ENCODE assay signal across 8 mouse cellular contexts in genomic region chr14:24500845-24501186, GRCm38 (mm10). TPM values are rescaled to one million over a fixed set of nuclear protein-coding genes. Genes with fewer than 3 reads are reported as not detected.
DNase-seq lines count a peak whose midpoint lies in the region; ATAC-seq and TF ChIP-seq lines count a peak whose summit lies in the region.

No protein-coding gene starts in this region.

- H3K9ac ChIP-seq in kidney, embryonic 14.5 days (ENCODE audit: low read depth, low read length): peak overlapping the region; percentile 28
- no peak overlapping the region for H3K9ac ChIP-seq in embryonic facial prominence, embryonic 15.5 days
- peak overlapping the region; percentile 20; the same call in 1 of the 2 replicates for H3K9ac ChIP-seq in intestine, embryonic 15.5 days
- no peak overlapping the region; the same call in 1 of the 2 replicates for H3K9ac ChIP-seq in midbrain, postnatal 0 days (replicated peaks; ENCODE audit: low read length, poor library complexity, severe bottlenecking)

- peaks cover 7% of the 10 kb centered on the region; the same call in 1 of the 2 replicates for H3K4me1 ChIP-seq in kidney, embryonic 14.5 days (ENCODE audit: control insufficient read depth, insufficient read depth, low read length)
- H3K4me1 ChIP-seq in embryonic facial prominence, embryonic 15.5 days: peaks cover 16% of the 10 kb centered on the region
- H3K4me1 ChIP-seq in intestine, embryonic 15.5 days (replicated peaks): peaks cover 5% of the 10 kb centered on the region
- no peaks in the 10 kb centered on the region for H3K4me1 ChIP-seq in midbrain, postnatal 0 days (ENCODE audit: insufficient read depth, low read length)

- no peaks in the 10 kb centered on the region for H3K27me3 ChIP-seq in kidney, embryonic 14.5 days (ENCODE audit: control insufficient read depth, insufficient read depth, low read length)
- H3K27me3 ChIP-seq in embryonic facial prominence, embryonic 15.5 days: no peaks in the 10 kb centered on the region
- no peaks in the 10 kb centered on the region for H3K27me3 ChIP-seq in intestine, embryonic 15.5 days (replicated peaks)
- H3K27me3 ChIP-seq in midbrain, postnatal 0 days (ENCODE audit: insufficient read depth, low read length): no peaks in the 10 kb centered on the region

- no peaks in the 10 kb centered on the region for H3K9me3 ChIP-seq in kidney, embryonic 14.5 days (ENCODE audit: control insufficient read depth, low read length)
- no peaks in the 10 kb centered on the region for H3K9me3 ChIP-seq in embryonic facial prominence, embryonic 15.5 days (replicated peaks)
- H3K9me3 ChIP-seq in intestine, embryonic 15.5 days: no peaks in the 10 kb centered on the region
- H3K9me3 ChIP-seq in midbrain, postnatal 0 days (ENCODE audit: low read length): no peaks in the 10 kb centered on the region

- H3K36me3 ChIP-seq in kidney, embryonic 14.5 days (ENCODE audit: control insufficient read depth, insufficient read depth, low read length): peaks cover 40% of the 10 kb centered on the region
- peaks cover 34% of the 10 kb centered on the region for H3K36me3 ChIP-seq in embryonic facial prominence, embryonic 15.5 days
- peaks cover 31% of the 10 kb centered on the region for H3K36me3 ChIP-seq in intestine, embryonic 15.5 days
- H3K36me3 ChIP-seq in midbrain, postnatal 0 days (ENCODE audit: insufficient read depth, low read length): peaks cover 27% of the 10 kb centered on the region

- peak overlapping the region; percentile 69; the same call in 1 of the 2 replicates for H3K27ac ChIP-seq in kidney, embryonic 14.5 days (ENCODE audit: low read depth, low read length)
- H3K27ac ChIP-seq in embryonic facial prominence, embryonic 15.5 days (replicated peaks): peak overlapping the region; percentile 44
- H3K27ac ChIP-seq in intestine, embryonic 15.5 days: peak overlapping the region; percentile 66; the same call in 1 of the 2 replicates
- H3K27ac ChIP-seq in midbrain, postnatal 0 days (ENCODE audit: low read depth, low read length): peak overlapping the region; percentile 82

- WGBS in kidney, embryonic 14.5 days: 12% methylated on average over 8 of the region's 8 CpGs
- WGBS in embryonic facial prominence, embryonic 15.5 days: 15% methylated on average over 8 of the region's 8 CpGs
- 11% methylated on average over 8 of the region's 8 CpGs for WGBS in intestine, embryonic 15.5 days
- WGBS in midbrain, postnatal 0 days: 3% methylated on average over 8 of the region's 8 CpGs

- H3K4me2 ChIP-seq in kidney, embryonic 14.5 days (replicated peaks; ENCODE audit: low read depth, low read length): peak overlapping the region; percentile 31; the same call in 1 of the 2 replicates
- peak overlapping the region; percentile 37 for H3K4me2 ChIP-seq in embryonic facial prominence, embryonic 15.5 days (replicated peaks)
- peak overlapping the region; percentile 22; the same call in 1 of the 2 replicates for H3K4me2 ChIP-seq in intestine, embryonic 15.5 days (replicated peaks)
- 0 out of 2 replicates have a peak overlapping the region, but pooled peaks have one; percentile 24 for H3K4me2 ChIP-seq in midbrain, postnatal 0 days (ENCODE audit: low read depth, low read length, poor library complexity, severe bottlenecking)

- no peak overlapping the region for H3K4me3 ChIP-seq in kidney, embryonic 14.5 days (ENCODE audit: low read length)
- no peak overlapping the region; the same call in 1 of the 2 replicates for H3K4me3 ChIP-seq in embryonic facial prominence, embryonic 15.5 days (replicated peaks)
- H3K4me3 ChIP-seq in intestine, embryonic 15.5 days (replicated peaks): no peak overlapping the region
- H3K4me3 ChIP-seq in midbrain, postnatal 0 days (ENCODE audit: low read depth, low read length): no peak overlapping the region

- DNase-seq in kidney, postnatal 25 days: no peak
- DNase-seq in midbrain, postnatal 0 days (ENCODE audit: low spot score): no peak
- DNase-seq in left cerebral cortex, adult 18-20 months (ENCODE audit: low spot score in 2 of 2): no peak
- DNase-seq in cerebellum, adult 11 months: no peak
- no peak for DNase-seq in layer of hippocampus, adult 9-11 months

- ATAC-seq in kidney, embryonic 14.5 days (ENCODE audit: low FRiP score, low TSS enrichment): no peak
- ATAC-seq in embryonic facial prominence, embryonic 15.5 days (ENCODE audit: insufficient number of reproducible peaks, low FRiP score, low TSS enrichment, low read depth): peak; percentile 45; the same call in 1 of the 2 replicates
- no peak; the same call in 1 of the 2 replicates for ATAC-seq in intestine, embryonic 15.5 days
- ATAC-seq in midbrain, postnatal 0 days (ENCODE audit: low FRiP score): no peak

- TF ChIP-seq CTCF in midbrain, postnatal 0 days (IDR thresholded peaks at IDR 0.05): no peak

RNA-seq across cellular contexts. Expression of gene Rps24, which starts 13.9 kb away (rescaled TPM):
- 1,338 and 1,904 TPM in 2 replicates for polyA plus RNA-seq in kidney, embryonic 14.5 days (2014; fragmentation: Nextera tagmentation; extraction: Ambion mirVana)
- 863 and 870 TPM in 2 replicates for polyA plus RNA-seq in embryonic facial prominence, embryonic 15.5 days (2015; fragmentation: Nextera tagmentation; extraction: Ambion mirVana)
- polyA plus RNA-seq in intestine, embryonic 15.5 days (2015; fragmentation: Nextera tagmentation; extraction: Ambion mirVana): 852 and 1,015 TPM in 2 replicates
- 1,066 and 1,223 TPM in 2 replicates for total RNA-seq in midbrain, postnatal 0 days (2014; rRNA removed)
- 799 and 839 TPM in 2 replicates for polyA plus RNA-seq in midbrain, postnatal 0 days (2015; fragmentation: Nextera tagmentation; extraction: Ambion mirVana)
- 100 to 1,000 TPM; 776 to 777 TPM for total RNA-seq in left cerebral cortex, adult 18-20 months (2021)

RNA-seq across cellular contexts. Expression of gene Polr3a, which starts 14.0 kb away (rescaled TPM):
- 17.0 and 18.3 TPM in 2 replicates for polyA plus RNA-seq in kidney, embryonic 14.5 days (2014; fragmentation: Nextera tagmentation; extraction: Ambion mirVana)
- 18.7 and 22.2 TPM in 2 replicates for polyA plus RNA-seq in embryonic facial prominence, embryonic 15.5 days (2015; fragmentation: Nextera tagmentation; extraction: Ambion mirVana)
- polyA plus RNA-seq in intestine, embryonic 15.5 days (2015; fragmentation: Nextera tagmentation; extraction: Ambion mirVana): 14.0 and 15.4 TPM in 2 replicates
- 22.0 and 24.3 TPM in 2 replicates for total RNA-seq in midbrain, postnatal 0 days (2014; rRNA removed)
- polyA plus RNA-seq in midbrain, postnatal 0 days (2015; fragmentation: Nextera tagmentation; extraction: Ambion mirVana): 12.5 and 14.6 TPM in 2 replicates
- 10 to 100 TPM; 31.7 to 35.0 TPM for total RNA-seq in left cerebral cortex, adult 18-20 months (2021)

Comparison
In these comparisons a context has a peak if more than half of its experiments do, and no peak if none do; other contexts are left out.
1. H3K9ac ChIP-seq: peak in kidney, embryonic 14.5 days (single experiment) and intestine, embryonic 15.5 days (single experiment); none in embryonic facial prominence, embryonic 15.5 days (single experiment) and midbrain, postnatal 0 days (single experiment).
2. Peak in every context shown above with its lines, with median percentiles within 50 percentile points of each other: H3K27ac ChIP-seq and H3K4me2 ChIP-seq.